Mouse (Mus musculus): ENCODE results near the gene Med16. TPM values are rescaled to one million over a fixed set of nuclear protein-coding genes. Genes with fewer than 3 reads are reported as not detected.
A peak's percentile ranks its signal among the peaks of the same experiment; 100 is the strongest.

Gene Med16
- polyA plus RNA-seq, 1 experiment from 2014 or later = 53.7 TPM

DNA sequence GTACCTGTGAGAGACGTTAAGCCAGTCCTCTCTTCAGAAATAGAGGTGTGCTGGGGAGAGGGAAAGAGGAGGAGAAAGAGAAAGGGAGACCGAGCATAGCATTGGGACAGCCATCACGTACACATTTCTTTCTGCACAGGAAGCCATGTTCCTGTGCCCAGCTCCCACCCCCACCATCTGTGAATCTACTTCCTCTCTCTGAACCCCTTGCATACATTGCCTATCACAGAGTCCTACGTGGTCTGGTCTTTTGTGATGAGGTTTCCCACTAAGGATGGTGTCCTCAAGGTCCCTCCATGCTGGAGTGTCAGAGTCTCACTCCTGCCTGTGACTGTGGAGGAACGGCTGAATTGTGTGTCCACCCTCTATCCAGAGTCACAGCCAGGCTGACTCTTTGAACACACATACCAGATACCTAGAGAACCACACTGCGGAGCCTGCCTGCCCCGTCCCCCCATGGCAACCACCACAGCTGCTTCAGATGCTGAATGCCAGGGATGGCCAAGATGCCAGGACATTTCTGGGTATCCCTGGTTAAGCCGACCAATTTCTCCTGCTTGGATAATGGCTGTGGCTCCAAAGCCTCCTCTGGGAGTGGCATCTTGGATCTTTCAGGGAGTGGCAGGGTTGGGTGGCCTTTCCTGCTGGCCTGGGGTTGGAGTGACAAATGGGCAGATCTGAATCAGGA lies 58.6 kb downstream of the Med16 start:
- no peak overlapping the region for H3K4me3 ChIP-seq (replicated peaks)
- H3K9ac ChIP-seq (replicated peaks) = no peak overlapping the region
- 76% methylated on average over 8 of the region's 8 CpGs for WGBS
- H3K4me1 ChIP-seq (replicated peaks) = peaks cover 26% of the 10 kb centered on the region
- no peak overlapping the region for H3K4me2 ChIP-seq
- H3K27ac ChIP-seq = peak overlapping the region; percentile 3; the same call in 1 of the 2 replicates
- H3K9me3 ChIP-seq = no peaks in the 10 kb centered on the region
- no peaks in the 10 kb centered on the region for H3K27me3 ChIP-seq
- H3K36me3 ChIP-seq = peaks cover 3% of the 10 kb centered on the region; the same call in 1 of the 2 replicates
- ATAC-seq (ENCODE audit: insufficient number of reproducible peaks, insufficient read depth, low FRiP score, low TSS enrichment, low read depth) = no peak

DNA sequence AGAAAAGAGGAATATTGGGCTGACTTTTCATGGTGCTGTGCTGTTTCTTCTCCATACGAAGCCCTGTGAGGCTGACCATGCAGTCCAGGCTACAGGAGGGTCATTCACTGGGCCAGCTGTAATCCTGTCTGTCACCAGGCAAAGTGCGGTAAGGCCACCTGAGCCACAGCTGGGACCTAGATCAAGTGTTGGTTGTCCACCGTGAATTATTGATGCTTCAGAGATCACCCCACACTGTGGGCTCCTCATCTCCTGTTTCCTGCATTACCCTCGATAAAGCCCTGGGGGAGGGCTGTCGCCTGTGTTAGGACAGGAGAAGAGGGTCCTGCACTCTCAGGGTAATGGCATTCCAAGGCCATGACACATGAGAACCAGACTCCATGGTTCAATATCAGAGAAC lies 62.2 kb downstream of the Med16 start:
- Histone ChIP-seq H3K27me3 (no peaks in the 10 kb centered on the region), H3K4me1 (replicated peaks) (peaks cover 23% of the 10 kb centered on the region), H3K9ac (replicated peaks) (no peak overlapping the region), H3K4me3 (replicated peaks) (no peak overlapping the region), H3K4me2 (no peak overlapping the region), H3K36me3 (peaks cover 3% of the 10 kb centered on the region; the same call in 1 of the 2 replicates), H3K27ac (no peak overlapping the region), H3K9me3 (no peaks in the 10 kb centered on the region)
- 49% methylated on average over 5 of the region's 5 CpGs for WGBS
- ATAC-seq (ENCODE audit: insufficient number of reproducible peaks, insufficient read depth, low FRiP score, low TSS enrichment, low read depth) = no peak

Small RNAs within 50 kb of the gene (microRNA-seq; reads per million reads assigned to microRNA genes)
- not detected for gene Mir6910

Other genes starting within 250 kb of the Med16 start
- 7.1 and 7.2 TPM in 2 replicates for gene Madcam1, start 244.4 kb downstream of the Med16 start, polyA plus RNA-seq (2016; fragmentation: Nextera tagmentation; extraction: Ambion mirVana)
- gene Tpgs1, start 239.6 kb downstream of the Med16 start, polyA plus RNA-seq (2016; fragmentation: Nextera tagmentation; extraction: Ambion mirVana) = 57.6 and 63.1 TPM in 2 replicates
- 139 and 149 TPM in 2 replicates for gene Cdc34, start 226.7 kb downstream of the Med16 start, polyA plus RNA-seq (2016; fragmentation: Nextera tagmentation; extraction: Ambion mirVana)
- 0.74 and 1.2 TPM in 2 replicates for gene Gzmm, start 219.9 kb downstream of the Med16 start, polyA plus RNA-seq (2016; fragmentation: Nextera tagmentation; extraction: Ambion mirVana)
- gene Bsg, start 204.4 kb downstream of the Med16 start, polyA plus RNA-seq (2016; fragmentation: Nextera tagmentation; extraction: Ambion mirVana) = 676 and 680 TPM in 2 replicates
- 0.15 TPM in 1 of 2 replicates, not detected in the other for gene Hcn2, start 192.3 kb downstream of the Med16 start, polyA plus RNA-seq (2016; fragmentation: Nextera tagmentation; extraction: Ambion mirVana)
- 54.0 and 54.1 TPM in 2 replicates for gene Polrmt, start 162.3 kb downstream of the Med16 start, polyA plus RNA-seq (2016; fragmentation: Nextera tagmentation; extraction: Ambion mirVana)
- gene Fgf22, start 153.8 kb downstream of the Med16 start, polyA plus RNA-seq (2016; fragmentation: Nextera tagmentation; extraction: Ambion mirVana) = 0.24 and 0.60 TPM in 2 replicates
- gene Rnf126, start 142.0 kb downstream of the Med16 start, polyA plus RNA-seq (2016; fragmentation: Nextera tagmentation; extraction: Ambion mirVana) = 108 and 113 TPM in 2 replicates
- gene Fstl3, start 131.7 kb downstream of the Med16 start, polyA plus RNA-seq (2016; fragmentation: Nextera tagmentation; extraction: Ambion mirVana) = 3.0 and 4.0 TPM in 2 replicates
- not detected in 2 replicates for gene Prss57, start 118.0 kb downstream of the Med16 start, polyA plus RNA-seq (2016; fragmentation: Nextera tagmentation; extraction: Ambion mirVana)
- 121 TPM in 2 replicates for gene Palm, start 115.4 kb downstream of the Med16 start, polyA plus RNA-seq (2016; fragmentation: Nextera tagmentation; extraction: Ambion mirVana)
- 0.28 and 0.67 TPM in 2 replicates for gene Misp, start 87.9 kb downstream of the Med16 start, polyA plus RNA-seq (2016; fragmentation: Nextera tagmentation; extraction: Ambion mirVana)
- gene Ptbp1, start 54.5 kb downstream of the Med16 start, polyA plus RNA-seq (2016; fragmentation: Nextera tagmentation; extraction: Ambion mirVana) = 373 and 403 TPM in 2 replicates
- gene Prtn3, start 34.4 kb downstream of the Med16 start, polyA plus RNA-seq (2016; fragmentation: Nextera tagmentation; extraction: Ambion mirVana) = 15.1 and 15.3 TPM in 2 replicates
- 157 and 162 TPM in 2 replicates for gene Plppr3, start 34.3 kb downstream of the Med16 start, polyA plus RNA-seq (2016; fragmentation: Nextera tagmentation; extraction: Ambion mirVana)
- not detected in 2 replicates for gene Elane, start 22.7 kb downstream of the Med16 start, polyA plus RNA-seq (2016; fragmentation: Nextera tagmentation; extraction: Ambion mirVana)
- not detected in 2 replicates for gene Cfd, start 18.1 kb downstream of the Med16 start, polyA plus RNA-seq (2016; fragmentation: Nextera tagmentation; extraction: Ambion mirVana)
- 5.5 and 21.1 TPM in 2 replicates for gene Gm26602, start 1.9 kb upstream of the Med16 start, polyA plus RNA-seq (2016; fragmentation: Nextera tagmentation; extraction: Ambion mirVana)
- gene Kiss1r, start 8.0 kb upstream of the Med16 start, polyA plus RNA-seq (2016; fragmentation: Nextera tagmentation; extraction: Ambion mirVana) = 1.1 and 1.2 TPM in 2 replicates
- 149 and 161 TPM in 2 replicates for gene R3hdm4, start 12.3 kb upstream of the Med16 start, polyA plus RNA-seq (2016; fragmentation: Nextera tagmentation; extraction: Ambion mirVana)
- 8.4 and 8.6 TPM in 2 replicates for gene Arid3a, start 18.1 kb upstream of the Med16 start, polyA plus RNA-seq (2016; fragmentation: Nextera tagmentation; extraction: Ambion mirVana)
- gene Wdr18, start 51.2 kb upstream of the Med16 start, polyA plus RNA-seq (2016; fragmentation: Nextera tagmentation; extraction: Ambion mirVana) = 120 and 122 TPM in 2 replicates
- gene Grin3b, start 61.8 kb upstream of the Med16 start, polyA plus RNA-seq (2016; fragmentation: Nextera tagmentation; extraction: Ambion mirVana) = 0.54 and 0.68 TPM in 2 replicates
- 20.7 and 22.5 TPM in 2 replicates for gene Tmem259, start 75.4 kb upstream of the Med16 start, polyA plus RNA-seq (2016; fragmentation: Nextera tagmentation; extraction: Ambion mirVana)
- 216 and 240 TPM in 2 replicates for gene Cnn2, start 79.7 kb upstream of the Med16 start, polyA plus RNA-seq (2016; fragmentation: Nextera tagmentation; extraction: Ambion mirVana)
- 2.1 and 2.3 TPM in 2 replicates for gene Abca7, start 87.6 kb upstream of the Med16 start, polyA plus RNA-seq (2016; fragmentation: Nextera tagmentation; extraction: Ambion mirVana)
- 12.5 and 12.6 TPM in 2 replicates for gene Arhgap45, start 107.7 kb upstream of the Med16 start, polyA plus RNA-seq (2016; fragmentation: Nextera tagmentation; extraction: Ambion mirVana)
- gene Polr2e, start 130.9 kb upstream of the Med16 start, polyA plus RNA-seq (2016; fragmentation: Nextera tagmentation; extraction: Ambion mirVana) = 241 and 251 TPM in 2 replicates
- 463 and 494 TPM in 2 replicates for gene Gpx4, start 138.2 kb upstream of the Med16 start, polyA plus RNA-seq (2016; fragmentation: Nextera tagmentation; extraction: Ambion mirVana)
- 13.9 and 14.4 TPM in 2 replicates for gene Sbno2, start 196.6 kb upstream of the Med16 start, polyA plus RNA-seq (2016; fragmentation: Nextera tagmentation; extraction: Ambion mirVana)
- gene Stk11, start 206.9 kb upstream of the Med16 start, polyA plus RNA-seq (2016; fragmentation: Nextera tagmentation; extraction: Ambion mirVana) = 16.1 and 18.1 TPM in 2 replicates
- 460 and 465 TPM in 2 replicates for gene Atp5d, start 229.7 kb upstream of the Med16 start, polyA plus RNA-seq (2016; fragmentation: Nextera tagmentation; extraction: Ambion mirVana)
- 4.9 and 5.6 TPM in 2 replicates for gene Cbarp, start 231.9 kb upstream of the Med16 start, polyA plus RNA-seq (2016; fragmentation: Nextera tagmentation; extraction: Ambion mirVana)
- gene Midn, start 239.3 kb upstream of the Med16 start, polyA plus RNA-seq (2016; fragmentation: Nextera tagmentation; extraction: Ambion mirVana) = 30.6 and 38.0 TPM in 2 replicates

All from limb, embryonic 12.5 days (tissue).